Mouse (Mus musculus) 3134 (cell line): ENCODE results near the gene Orc5.
"Not testable (repeated sequence)": the region's sequence is repeated elsewhere in the genome, so short reads cannot be mapped to it uniquely, and the experiment has no call there.

Experiments used
- DNase-seq: peaks from one replicate; pipeline ENCODE4 v3.0.0-alpha.2; 2011; ENCODE audit warnings: low spot score; ENCODE audit not compliant: insufficient read length; ENCODE audit errors: extremely low read depth

Gene Orc5

DNA sequence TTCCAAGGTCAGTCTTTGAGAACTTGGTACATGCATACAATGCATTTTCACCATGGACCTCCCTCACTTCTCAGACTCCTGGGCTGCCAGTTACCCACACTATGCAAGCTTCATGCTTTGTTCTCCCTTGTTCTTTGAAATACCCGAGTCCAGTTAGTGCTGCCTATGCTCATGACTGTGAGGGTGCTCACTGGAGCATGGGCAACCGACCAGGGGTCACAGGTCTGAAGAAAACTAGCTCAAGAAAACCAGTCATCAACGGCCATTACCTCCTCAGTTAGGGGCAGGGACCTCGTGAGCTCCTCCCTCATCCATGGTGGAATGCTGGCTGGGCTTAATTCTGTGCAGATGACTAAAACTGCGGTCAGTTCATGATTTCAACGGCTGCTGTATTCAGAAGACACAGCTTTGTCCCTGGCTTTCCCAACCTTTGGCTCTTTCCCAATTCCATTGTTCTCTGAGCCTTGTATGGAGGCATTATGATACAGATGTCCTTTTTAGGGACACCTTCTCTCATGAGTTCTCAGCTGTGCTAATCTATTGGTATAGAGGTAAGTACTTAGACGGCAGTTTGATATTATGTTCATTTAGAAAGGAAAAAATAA, 11.1 kb downstream of the Orc5 start:
- DNase-seq, result no peak

- DNase-seq, result no peak
Observed at GRCm38 (mm10) chr5:22536695-22537094, 13.5 kb downstream of the Orc5 start.

- no peak for DNase-seq
Observed at GRCm38 (mm10) chr5:22532571-22532970, 17.7 kb downstream of the Orc5 start.

DNA sequence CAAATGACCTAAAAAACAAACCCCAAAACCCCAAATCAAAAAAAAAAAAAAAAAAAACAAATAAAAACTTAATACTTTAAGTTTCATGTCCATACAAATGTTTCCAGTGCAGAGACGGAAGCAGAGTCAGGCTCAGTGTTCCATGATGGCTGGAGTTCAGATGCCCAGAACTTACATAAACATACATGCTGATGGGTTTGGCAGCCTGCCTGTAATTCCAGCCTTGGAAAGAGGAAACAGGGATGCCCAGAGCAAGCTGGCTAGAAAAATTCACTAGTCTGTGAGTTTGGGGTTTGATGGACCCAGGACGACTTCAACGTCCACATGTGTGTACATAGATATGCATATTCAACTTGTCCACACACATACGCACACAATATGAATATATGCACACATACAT, 27.6 kb downstream of the Orc5 start:
- no peak for DNase-seq

DNA sequence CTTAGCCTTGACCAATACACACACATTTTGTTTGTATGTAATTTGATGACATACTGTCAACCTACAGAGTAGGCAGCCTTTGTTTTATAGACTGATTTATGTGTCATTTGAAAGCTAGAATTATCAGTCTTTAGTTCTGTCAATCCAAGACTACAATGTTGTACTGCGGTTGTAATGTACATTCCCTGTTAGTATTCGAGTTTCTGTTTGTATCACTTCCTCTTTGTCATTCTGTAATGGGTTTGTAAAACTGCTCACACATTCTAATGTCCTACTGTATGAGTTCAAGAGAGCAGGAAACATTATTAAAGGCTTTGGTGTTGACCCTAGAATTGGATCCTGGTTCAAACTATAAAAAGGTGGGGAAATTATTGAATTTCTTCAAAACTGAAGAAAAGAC, 30.5 kb downstream of the Orc5 start:
- DNase-seq, result no peak

DNA sequence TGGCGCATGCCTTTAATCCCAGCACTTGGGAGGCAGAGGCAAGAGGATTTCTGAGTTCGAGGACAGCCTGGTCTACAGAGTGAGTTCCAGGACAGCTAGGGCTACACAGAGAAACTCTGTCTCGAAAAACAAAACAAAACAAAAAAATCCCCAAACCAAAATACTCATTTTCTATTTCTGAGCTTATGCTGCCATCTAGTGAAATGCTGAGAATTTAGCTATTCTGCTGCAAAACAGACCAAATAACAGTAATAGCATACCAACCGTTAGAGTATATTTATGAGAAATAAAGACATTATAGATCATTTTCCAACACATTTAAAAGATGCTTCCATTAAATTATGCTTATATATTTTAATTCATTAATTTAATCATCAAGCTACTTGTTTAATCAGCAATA, 34.5 kb downstream of the Orc5 start:
- not testable (repeated sequence) for DNase-seq

DNA sequence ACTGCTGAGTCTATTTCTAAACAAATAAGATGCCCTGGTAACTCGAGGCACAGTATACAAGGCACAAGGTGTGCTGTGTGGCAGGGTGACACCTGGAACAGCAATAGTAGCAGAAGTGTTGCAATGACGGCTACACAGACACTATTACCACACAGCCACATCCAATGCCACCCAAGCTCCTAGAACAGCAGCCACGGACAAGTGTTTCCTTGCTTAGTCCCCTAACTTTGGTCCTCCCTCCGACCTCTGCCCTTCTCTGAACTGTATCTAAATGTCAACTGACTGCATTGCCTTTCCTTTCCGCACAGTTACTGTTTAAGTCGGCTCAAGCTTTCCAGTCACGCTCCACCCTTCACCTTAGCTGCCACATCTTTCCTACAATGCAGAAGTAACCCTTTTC, 36.0 kb downstream of the Orc5 start:
- not testable (repeated sequence) for DNase-seq

DNA sequence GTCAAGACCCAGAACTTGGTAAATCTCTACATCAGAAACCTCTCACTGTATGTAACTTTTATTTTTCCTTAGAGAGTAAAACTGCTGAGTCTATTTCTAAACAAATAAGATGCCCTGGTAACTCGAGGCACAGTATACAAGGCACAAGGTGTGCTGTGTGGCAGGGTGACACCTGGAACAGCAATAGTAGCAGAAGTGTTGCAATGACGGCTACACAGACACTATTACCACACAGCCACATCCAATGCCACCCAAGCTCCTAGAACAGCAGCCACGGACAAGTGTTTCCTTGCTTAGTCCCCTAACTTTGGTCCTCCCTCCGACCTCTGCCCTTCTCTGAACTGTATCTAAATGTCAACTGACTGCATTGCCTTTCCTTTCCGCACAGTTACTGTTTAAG, 37.6 kb downstream of the Orc5 start:
- DNase-seq, result not testable (repeated sequence)

DNA sequence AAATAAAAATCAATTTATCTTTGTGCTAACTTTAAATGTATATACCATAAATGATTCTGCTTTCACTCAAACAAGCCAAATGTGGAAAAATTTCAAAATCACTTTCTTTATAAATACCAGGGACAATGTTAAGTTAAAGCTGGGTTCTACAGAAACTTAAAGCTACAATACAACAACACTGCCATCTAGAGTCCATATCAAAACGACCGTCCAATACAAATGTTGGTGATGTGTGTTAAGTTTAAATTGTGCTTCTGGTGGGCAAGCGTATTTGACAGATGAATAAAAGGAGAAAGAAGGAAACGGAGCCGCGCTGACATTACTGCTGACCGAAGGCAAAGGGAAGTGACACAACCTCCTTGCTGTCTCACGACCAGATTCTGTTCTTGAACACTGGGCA, 38.4 kb downstream of the Orc5 start:
- peak; percentile 4 for DNase-seq

DNA sequence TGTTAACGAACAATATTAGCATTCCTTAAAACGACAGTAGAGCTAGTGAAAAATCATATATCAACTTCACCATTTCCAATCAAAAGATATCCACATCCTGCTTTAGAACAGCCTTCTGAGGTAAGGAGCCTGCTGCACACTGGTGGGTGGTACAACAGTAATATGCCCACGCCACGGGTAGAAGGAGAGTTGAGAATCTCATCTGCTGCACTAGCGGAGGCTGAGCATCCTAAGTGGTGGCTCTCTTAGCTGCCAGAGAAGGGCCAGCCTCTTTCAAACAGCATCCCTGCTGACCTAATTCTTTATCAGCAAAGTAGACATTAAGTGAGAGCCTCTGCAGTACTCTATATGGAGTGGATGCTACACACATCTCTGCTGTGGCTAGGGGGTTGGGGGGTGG, 41.7 kb downstream of the Orc5 start:
- DNase-seq, result no peak

- no peak for DNase-seq
Observed at GRCm38 (mm10) chr5:22499437-22499836, 50.8 kb downstream of the Orc5 start.

- DNase-seq, result no peak
Observed at GRCm38 (mm10) chr5:22491088-22491487, 59.1 kb downstream of the Orc5 start.

GRCm38 (mm10) chr5:22489091-22489490, 61.1 kb downstream of the Orc5 start:
- no peak for DNase-seq

- DNase-seq, result no peak
Observed at GRCm38 (mm10) chr5:22486601-22487206, 63.5 kb downstream of the Orc5 start.

GRCm38 (mm10) chr5:22485764-22486163, 64.5 kb downstream of the Orc5 start:
- DNase-seq, result no peak

- DNase-seq, result no peak
Observed at GRCm38 (mm10) chr5:22482567-22482966, 67.7 kb downstream of the Orc5 start.

- DNase-seq, result not testable (repeated sequence)
Observed at GRCm38 (mm10) chr5:22472445-22472844, 77.8 kb downstream of the Orc5 start.

DNA sequence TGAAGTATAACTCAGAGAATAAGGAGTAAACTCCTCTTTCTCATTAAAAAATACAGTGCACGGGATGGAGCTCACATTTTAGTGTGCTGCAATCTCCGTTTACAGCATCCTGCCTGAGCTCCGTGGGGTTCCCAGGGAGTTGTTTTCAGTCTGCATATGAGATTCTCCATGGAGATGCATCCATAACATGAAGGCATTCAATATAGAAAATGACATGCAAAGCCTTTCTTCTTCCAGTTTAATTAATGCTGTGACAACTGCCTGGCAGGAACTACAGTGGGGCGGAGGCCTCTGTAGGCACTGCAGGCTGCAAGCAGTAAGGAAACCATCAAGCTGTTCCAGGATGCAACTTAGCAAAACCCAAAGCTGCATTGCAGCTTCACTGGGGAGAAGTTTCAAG, 79.0 kb downstream of the Orc5 start:
- DNase-seq, result no peak

DNA sequence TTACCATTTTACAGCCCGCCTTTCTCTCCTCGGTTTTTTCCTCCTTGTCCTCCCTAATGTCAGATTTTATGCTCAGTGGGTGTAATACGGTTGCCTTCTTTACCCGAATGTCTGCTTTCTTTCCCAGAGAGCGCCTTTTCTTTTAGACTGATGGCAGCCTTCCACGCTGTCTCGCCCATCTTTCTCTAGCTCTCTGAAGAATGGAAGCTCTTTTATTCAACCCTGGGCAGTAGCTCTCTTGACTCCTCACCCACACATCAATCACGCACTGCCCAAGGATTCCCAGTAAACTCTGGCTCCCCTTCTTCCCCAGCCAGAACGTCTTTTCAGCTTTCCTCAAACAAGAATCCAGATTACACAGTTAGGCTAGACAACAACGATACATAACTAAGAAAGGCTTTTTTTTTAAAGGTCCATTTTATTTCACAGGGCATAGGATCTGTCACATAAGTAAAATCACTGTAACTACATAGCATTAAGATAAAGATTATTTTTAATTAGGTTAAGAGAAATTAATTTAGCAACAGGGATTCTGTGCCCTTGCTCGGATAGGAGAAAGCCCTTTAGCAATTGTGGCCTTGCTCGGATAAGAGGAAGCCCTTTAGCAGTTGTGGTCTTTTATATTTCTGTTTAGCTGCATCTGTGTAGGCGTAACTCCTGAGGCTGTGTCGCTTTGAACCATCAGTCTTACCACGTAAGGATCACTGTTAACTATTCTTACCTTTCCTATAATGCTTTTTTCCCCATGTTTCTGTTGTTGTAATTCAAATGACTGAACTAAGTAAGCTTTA, 97.2 kb downstream of the Orc5 start:
- DNase-seq, result no peak

DNA sequence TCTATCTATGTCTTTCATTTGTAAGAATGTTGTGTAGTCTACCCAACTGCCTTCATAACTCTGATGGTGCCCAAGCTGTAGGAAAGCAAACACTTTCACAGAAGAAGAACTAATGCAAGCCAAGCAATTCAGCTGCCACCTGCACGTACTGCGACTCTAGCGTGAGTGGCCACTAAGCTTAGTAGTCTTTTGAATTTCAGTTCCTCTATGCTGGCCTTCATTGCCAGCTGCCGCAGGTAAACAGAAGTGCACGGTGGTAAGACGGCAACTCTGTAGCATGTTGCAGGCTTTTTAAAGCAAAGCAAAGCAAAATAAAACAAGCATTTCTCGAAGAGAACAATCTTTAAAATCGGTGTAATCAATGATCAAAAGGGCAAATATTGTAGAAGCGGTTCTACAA, 97.8 kb downstream of the Orc5 start:
- no peak for DNase-seq

GRCm38 (mm10) chr5:22451764-22452163, 98.5 kb downstream of the Orc5 start:
- no peak for DNase-seq

GRCm38 (mm10) chr5:22449492-22449891, 100.7 kb downstream of the Orc5 start:
- DNase-seq, result no peak
